Comparison of ENCODE assay signal across 8 mouse cellular contexts in genomic region chr11:100618761-100619484, GRCm38 (mm10). TPM values are rescaled to one million over a fixed set of nuclear protein-coding genes. Genes with fewer than 3 reads are reported as not detected.
DNase-seq lines count a peak whose midpoint lies in the region; ATAC-seq and TF ChIP-seq lines count a peak whose summit lies in the region.

Gene Nkiras2, plus strand, starts transcription at chr11:100619244.

- no peaks in the 10 kb centered on the region for H3K36me3 ChIP-seq in neural tube, embryonic 14.5 days (ENCODE audit: control insufficient read depth, insufficient read depth, low read length)

- H3K9me3 ChIP-seq in neural tube, embryonic 14.5 days (ENCODE audit: control insufficient read depth, low read length) = no peaks in the 10 kb centered on the region

- 1% methylated on average over 35 of the region's 36 CpGs for WGBS in lung, adult 2 months
- 2% methylated on average over 36 of the region's 36 CpGs for WGBS in neural tube, embryonic 14.5 days

- H3K4me3 ChIP-seq in lung, adult 2 months (replicated peaks; ENCODE audit: extremely low read depth, low read depth, low read length) = peak within 1 kb of the TSS; percentile 96
- H3K4me3 ChIP-seq in neural tube, embryonic 14.5 days (ENCODE audit: low read depth, low read length) = peak within 1 kb of the TSS; percentile 78

- intact Hi-C loops in heart, postnatal 10 days (cut with DNase I) = no loop called here

- peak within 1 kb of the TSS; percentile 97 for H3K27ac ChIP-seq in neural tube, embryonic 14.5 days (ENCODE audit: low read depth, low read length)

- no peaks in the 10 kb centered on the region for H3K27me3 ChIP-seq in neural tube, embryonic 14.5 days (ENCODE audit: control insufficient read depth, insufficient read depth, low read length)

- peak; percentile 54 to 60 for DNase-seq in adrenal gland, adult 18-20 months (ENCODE audit: low spot score in 2 of 2)
- peak; percentile 78 to 79 for DNase-seq in heart, postnatal 10 days
- DNase-seq in kidney, postnatal 4 days = peak; percentile 81 to 89
- peak; percentile 49 for DNase-seq in lung, adult 2 months
- DNase-seq in thymus, postnatal 14 days = peak; percentile 87

- H3K4me2 ChIP-seq in neural tube, embryonic 14.5 days (ENCODE audit: low read depth, low read length) = peak within 1 kb of the TSS; percentile 63

- H3K9ac ChIP-seq in neural tube, embryonic 14.5 days (replicated peaks; ENCODE audit: low read depth, low read length) = peak within 1 kb of the TSS; percentile 93

- no peak for TF ChIP-seq CTCF in lung, adult 2 months (IDR thresholded peaks at IDR 0.05; ENCODE audit: insufficient read depth, low read length)

- TF ChIP-seq POLR2A in lung, adult 2 months (IDR thresholded peaks at IDR 0.05; ENCODE audit: borderline replicate concordance, extremely low read depth, low read depth, low read length) = peak; percentile 37; the same call in 1 of the 2 replicates

- peak; percentile 48 for ATAC-seq in CD4-positive, CD25-positive, alpha-beta regulatory T cell, adult 4 months
- ATAC-seq in erythroid progenitor cell, adult 5-6 weeks (replicated peaks; ENCODE audit: low FRiP score, poor library complexity, severe bottlenecking) = peak; percentile 4; the same call in 1 of the 2 replicates
- peak; percentile 55 for ATAC-seq in neural tube, embryonic 14.5 days (ENCODE audit: low read depth)

- H3K4me1 ChIP-seq in lung, adult 2 months (ENCODE audit: control insufficient read depth, insufficient read depth, low read length) = peaks cover 5% of the 10 kb centered on the region
- peaks cover 17% of the 10 kb centered on the region for H3K4me1 ChIP-seq in neural tube, embryonic 14.5 days (ENCODE audit: control insufficient read depth, insufficient read depth, low read length)

RNA-seq across cellular contexts. Expression of gene Nkiras2, which starts in this region (rescaled TPM):
- polyA plus RNA-seq in CD4-positive, CD25-positive, alpha-beta regulatory T cell, adult 4 months (2017; shearing (Covaris generic)) = 10 to 100 TPM; 27.1 to 30.3 TPM
- 10 to 100 TPM; 31.2 to 31.8 TPM for total RNA-seq in adrenal gland, adult 18-20 months (2021)
- 17.2 and 18.0 TPM in 2 replicates for total RNA-seq in erythroid progenitor cell, adult 5-6 weeks (2015; ENCODE audit: low replicate concordance)
- total RNA-seq in erythroid progenitor cell, adult 5-6 weeks (2017; ENCODE audit: low replicate concordance) = 5.8 and 9.4 TPM in 2 replicates
- 10 to 100 TPM; 53.7 to 63.9 TPM for total RNA-seq in heart, postnatal 10 days (2021)
- 59.4 and 84.5 TPM in 2 replicates for polyA plus RNA-seq in lung, adult 2 months (2012; rRNA removed)
- polyA plus RNA-seq in neural tube, embryonic 14.5 days (2014; fragmentation: Nextera tagmentation; extraction: Ambion mirVana) = 108 and 110 TPM in 2 replicates

Comparison
In these comparisons a context has a peak if more than half of its experiments do, and no peak if none do; other contexts are left out.
1. Peak in every context shown above with its lines: DNase-seq, ATAC-seq, H3K4me3 ChIP-seq and H3K27ac ChIP-seq.
2. ATAC-seq: peak in every context shown above with its lines; median percentile 55 in neural tube, embryonic 14.5 days; 48 in CD4-positive, CD25-positive, alpha-beta regulatory T cell, adult 4 months; 4 in erythroid progenitor cell, adult 5-6 weeks.